Mouse (Mus musculus): Measurements from ENCODE around the gene Fam222b.

The Fam222b gene

DNA sequence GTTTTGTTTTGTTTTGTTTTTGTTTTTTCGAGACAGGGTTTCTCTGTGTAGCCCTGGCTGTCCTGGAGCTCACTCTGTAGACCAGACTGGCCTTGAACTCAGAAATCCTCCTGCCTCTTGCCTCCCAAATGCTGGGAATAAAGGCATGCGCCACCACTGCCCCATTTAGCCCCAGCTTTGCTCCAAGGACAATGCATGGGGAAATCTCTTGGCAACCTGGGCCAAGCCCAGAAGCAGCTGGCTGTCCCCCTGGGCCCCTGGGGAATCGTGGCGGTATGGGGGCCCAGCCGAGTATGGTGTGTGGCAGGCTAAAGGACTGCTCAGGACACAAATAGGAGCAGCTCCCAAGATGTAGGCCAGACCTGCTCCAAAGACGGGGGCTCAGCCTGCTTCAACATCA is 109.8 kb downstream of the Fam222b start:
- CTCF ChIA-PET = no interaction called here

DNA sequence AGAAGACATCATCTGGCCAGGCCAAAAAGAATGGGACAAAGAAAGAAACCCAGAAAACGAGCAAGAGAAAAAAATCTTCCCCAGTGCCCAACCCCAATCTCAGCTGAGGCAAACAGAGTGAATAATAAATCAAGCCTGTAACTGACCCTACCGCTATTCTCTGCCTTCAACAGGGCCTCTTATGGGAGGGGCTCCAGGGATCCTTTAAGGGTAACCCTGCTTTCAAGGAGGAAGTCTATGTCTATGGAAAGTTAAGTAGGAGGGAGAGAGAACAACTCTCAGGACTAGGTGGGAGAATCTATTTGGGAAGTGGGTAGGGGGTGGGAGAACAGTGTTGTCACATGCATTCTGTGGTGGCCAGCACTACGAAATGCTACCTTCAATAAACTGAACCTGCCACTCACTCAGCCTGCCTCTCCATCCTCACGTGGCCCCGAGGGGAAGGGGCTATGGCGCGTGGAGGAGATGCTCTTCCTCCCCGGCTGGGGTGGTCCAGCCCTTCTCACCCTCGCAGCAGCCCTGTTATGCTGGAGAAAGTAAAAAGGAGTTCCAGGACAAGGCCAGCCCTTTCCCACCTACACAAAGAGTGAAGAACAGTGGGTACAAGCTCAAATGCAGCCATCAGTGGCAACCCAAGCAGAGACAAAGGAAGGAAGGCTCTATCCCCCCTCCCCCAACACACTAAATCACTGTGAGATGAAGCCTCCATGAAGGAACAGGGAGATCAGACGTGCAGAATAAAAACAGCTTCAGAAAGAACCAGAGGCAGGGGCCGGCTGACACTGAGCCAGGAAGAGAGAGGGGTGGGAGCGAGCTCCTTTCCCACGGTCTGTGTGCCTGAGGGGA is 111.1 kb downstream of the Fam222b start:
- CTCF ChIA-PET = interaction anchor here (0.8 kb wide), 1 partner anchor 12 kb away, joined by 3 read pairs; no protein-coding TSS in a partner anchor
